Mouse (Mus musculus) brain, embryonic 14.5 days (tissue): ENCODE data around the gene Parva. TPM values are rescaled to one million over a fixed set of nuclear protein-coding genes. Genes with fewer than 3 reads are reported as not detected.
A peak's percentile ranks its signal among the peaks of the same experiment; 100 is the strongest.

Source experiments
- DNase-seq: peaks from one replicate; pipeline ENCODE4 v3.0.0-alpha.2; 2011; ENCODE audit warnings: low read depth
- CTCF ChIP-seq: fragments of 200-500 bp; IDR thresholded peaks from 2 replicates; pipeline ENCODE4 v1.5.1; 2012; ENCODE audit warnings: inconsistent platforms, mild to moderate bottlenecking, moderate library complexity, borderline replicate concordance; ENCODE audit not compliant: insufficient read depth, insufficient read length; ENCODE audit errors: extremely low read depth
- POLR2A ChIP-seq: fragments of 200-500 bp; IDR thresholded peaks from 2 replicates; pipeline ENCODE4 v1.6.1; 2012; ENCODE audit warnings: mild to moderate bottlenecking, inconsistent platforms, borderline replicate concordance; ENCODE audit not compliant: poor library complexity, insufficient read depth, insufficient read length, severe bottlenecking; ENCODE audit errors: extremely low read depth
- polyA plus RNA-seq: library from polyadenylated mRNA; depleted of rRNA; stranded (reverse); fragments of >200 nt; gene quantifications from 2 replicates; pipeline ENCODE4 v1.2.3, GENCODE M21; 2012

The Parva gene
- polyA plus RNA-seq, 1 experiment = 33.6 TPM

DNA sequence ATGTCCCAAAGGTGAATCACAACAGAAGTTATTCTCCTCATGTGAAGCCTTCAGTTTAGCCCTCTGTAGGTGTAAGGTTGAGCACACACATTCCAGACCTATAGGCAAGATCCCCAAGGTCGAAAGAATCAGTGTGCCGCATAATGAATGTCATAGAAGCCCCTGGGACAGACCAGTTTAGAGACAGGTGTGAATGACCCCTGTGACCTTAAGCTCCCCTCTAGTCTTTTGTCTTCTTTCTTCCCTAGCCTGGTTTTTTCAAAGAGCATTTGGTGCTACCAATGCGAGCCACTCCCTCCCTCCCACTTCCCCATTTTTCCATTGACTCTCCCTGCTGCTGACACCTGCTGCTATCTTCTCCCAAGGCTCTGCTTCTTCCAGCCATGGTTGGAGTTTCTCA is 121.8 kb downstream of the Parva start:
- DNase-seq = no peak
- TF ChIP-seq CTCF = no peak
- no peak for TF ChIP-seq POLR2A

GRCm38 (mm10) chr7:112561504-112561903 is 134.2 kb downstream of the Parva start:
- DNase-seq = no peak
- no peak for TF ChIP-seq CTCF
- no peak for TF ChIP-seq POLR2A

- DNase-seq = no peak
- TF ChIP-seq CTCF (no peak), POLR2A (no peak)
Observed at GRCm38 (mm10) chr7:112567004-112567403, 139.7 kb downstream of the Parva start.

DNA sequence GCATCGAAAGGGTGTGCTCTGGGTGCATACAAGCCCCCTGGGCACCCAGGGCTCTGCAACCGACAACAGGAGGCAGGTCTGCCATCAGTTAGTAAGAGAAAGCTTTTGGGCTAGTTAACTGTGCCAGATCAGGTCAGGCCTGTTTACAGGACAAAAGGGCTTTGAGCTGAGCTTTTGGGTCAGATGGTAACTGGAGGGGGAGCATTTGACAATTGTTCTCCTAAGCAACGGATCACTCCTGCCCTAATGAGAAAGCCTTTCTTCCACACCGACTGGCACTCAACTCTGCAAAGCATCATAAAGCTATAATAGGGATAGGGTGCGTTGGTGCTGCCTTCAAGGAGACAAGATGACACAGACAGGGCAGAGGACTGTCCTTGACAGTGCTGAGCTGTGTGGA is 141.7 kb downstream of the Parva start:
- TF ChIP-seq CTCF = no peak
- TF ChIP-seq POLR2A = no peak
- peak; percentile 29 for DNase-seq

- no peak for DNase-seq
- no peak for TF ChIP-seq POLR2A
- TF ChIP-seq CTCF = no peak
Observed at GRCm38 (mm10) chr7:112581621-112582020, 154.3 kb downstream of the Parva start.

GRCm38 (mm10) chr7:112582882-112583405 is 155.6 kb downstream of the Parva start:
- TF ChIP-seq CTCF = no peak
- TF ChIP-seq POLR2A = no peak

DNA sequence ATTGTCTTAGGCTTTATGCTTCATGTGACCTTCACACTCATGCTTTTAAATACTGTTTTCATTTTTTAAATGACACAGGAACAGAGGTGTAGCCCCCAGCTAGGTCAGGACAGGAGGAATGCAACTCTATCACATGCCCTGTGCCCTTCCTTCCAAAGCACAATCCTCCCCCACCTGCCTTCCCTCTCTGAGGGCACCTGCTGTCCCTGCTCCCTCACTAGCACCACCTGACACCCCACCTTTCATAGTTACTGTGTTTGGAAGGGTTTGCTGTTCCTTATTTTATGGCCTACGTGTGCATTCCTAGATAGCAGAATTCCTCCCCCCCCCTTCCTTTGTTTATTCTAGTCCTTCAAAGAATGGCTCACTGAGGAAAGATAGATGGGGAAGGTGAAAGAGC is 160.1 kb downstream of the Parva start:
- TF ChIP-seq POLR2A (no peak), CTCF (no peak)
- DNase-seq = no peak

More at GRCm38 (mm10) chr7:112582882-112583405, 155.6 kb downstream of the Parva start:
- no peak for DNase-seq

DNA sequence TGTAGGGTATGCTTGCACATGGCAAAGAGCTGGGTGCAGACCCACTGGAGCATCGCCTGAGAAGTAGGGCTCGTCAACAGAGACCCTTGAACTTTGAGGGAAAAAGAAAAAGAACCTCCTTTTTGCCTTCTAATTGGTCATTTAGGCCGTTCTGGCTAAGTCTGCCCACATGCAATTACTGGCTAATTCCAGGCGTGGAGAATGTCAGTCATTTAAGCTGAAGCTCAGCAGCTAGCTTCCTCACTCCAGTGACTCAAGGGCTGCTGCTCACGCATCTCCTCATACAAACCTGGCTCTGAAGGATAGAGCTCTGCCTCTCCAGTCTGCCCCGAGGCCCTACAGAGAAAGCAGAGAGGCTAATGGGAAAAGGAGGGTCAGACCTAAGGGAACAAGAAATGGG is 162.2 kb downstream of the Parva start:
- DNase-seq = peak; percentile 66
- TF ChIP-seq CTCF = no peak
- TF ChIP-seq POLR2A = no peak

DNA sequence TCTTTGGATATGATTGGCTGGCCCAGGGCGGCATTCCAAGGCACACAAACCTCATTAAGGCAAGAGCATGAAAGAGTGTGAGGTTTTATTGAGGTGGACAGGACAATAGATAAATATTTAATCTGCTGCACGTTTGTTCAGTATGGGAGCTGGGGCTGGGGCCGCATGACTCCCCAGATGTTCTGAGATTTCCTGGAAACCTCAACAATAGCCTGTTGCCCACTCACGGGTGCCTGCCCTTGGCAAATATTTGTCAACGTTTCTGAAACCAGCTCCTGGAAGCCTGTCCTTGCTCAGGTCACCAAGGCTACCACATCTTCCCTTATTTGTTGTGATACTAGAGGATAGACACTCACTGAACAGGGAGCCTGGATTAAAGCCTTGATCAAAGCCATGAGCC is 166.3 kb downstream of the Parva start:
- TF ChIP-seq POLR2A (no peak), CTCF (no peak)
- no peak for DNase-seq

- DNase-seq = no peak
- TF ChIP-seq POLR2A (no peak), CTCF (no peak)
Observed at GRCm38 (mm10) chr7:112595226-112595850, 168.0 kb downstream of the Parva start.

DNA sequence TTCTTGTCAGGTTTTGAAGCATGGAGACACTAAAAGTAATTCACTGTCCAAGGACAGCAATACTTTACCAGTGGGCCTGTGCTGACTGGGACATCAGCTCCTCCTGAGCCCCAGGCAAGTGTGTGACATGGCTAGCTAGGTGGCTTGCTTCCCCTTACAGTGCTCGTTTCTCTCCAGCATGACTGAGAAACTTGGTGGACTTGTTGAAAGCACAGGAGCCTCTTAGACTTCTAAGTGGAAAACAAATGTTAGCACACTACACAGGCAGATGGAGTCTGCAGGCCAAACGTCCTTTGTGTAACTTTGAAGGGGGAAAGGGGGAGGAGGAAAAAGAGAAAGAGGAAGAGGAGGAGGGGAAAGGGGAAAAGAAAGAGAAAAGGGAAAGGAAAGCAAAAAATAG is 172.3 kb downstream of the Parva start:
- TF ChIP-seq CTCF (no peak), POLR2A (no peak)
- DNase-seq = no peak

DNA sequence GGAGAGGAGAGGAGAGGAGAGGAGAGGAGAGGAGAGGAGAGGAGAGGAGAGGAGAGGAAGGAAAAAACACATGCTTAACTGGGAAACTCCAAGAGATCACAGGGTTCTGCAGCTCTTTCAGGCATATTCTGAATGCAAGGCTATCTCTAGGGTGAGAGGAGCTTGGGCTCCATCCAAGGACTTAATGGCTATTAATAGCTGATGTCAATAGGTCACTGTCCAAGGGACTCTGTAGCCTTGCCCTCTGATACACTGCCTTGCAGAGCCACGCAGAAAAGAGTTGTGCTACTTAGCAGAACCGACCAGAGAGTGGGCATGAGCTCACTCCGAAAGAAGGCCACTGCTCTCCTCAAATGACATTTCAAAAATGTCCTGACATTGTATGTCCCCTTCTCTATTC is 172.9 kb downstream of the Parva start:
- TF ChIP-seq POLR2A = no peak
- no peak for TF ChIP-seq CTCF
- no peak for DNase-seq
